Mouse (Mus musculus) heart, adult 11 months (tissue): ENCODE measurements around the gene Kcna6.

Experiments used
- DNase-seq: peaks from one replicate; pipeline ENCODE4 v3.0.0; 2022

Kcna6 gene

GRCm38 (mm10) chr6:126732645-126733044 is 7.8 kb downstream of the Kcna6 start:
- DNase-seq = no peak

- DNase-seq = no peak
Measured at GRCm38 (mm10) chr6:126728803-126729202, 11.7 kb downstream of the Kcna6 start.

DNA sequence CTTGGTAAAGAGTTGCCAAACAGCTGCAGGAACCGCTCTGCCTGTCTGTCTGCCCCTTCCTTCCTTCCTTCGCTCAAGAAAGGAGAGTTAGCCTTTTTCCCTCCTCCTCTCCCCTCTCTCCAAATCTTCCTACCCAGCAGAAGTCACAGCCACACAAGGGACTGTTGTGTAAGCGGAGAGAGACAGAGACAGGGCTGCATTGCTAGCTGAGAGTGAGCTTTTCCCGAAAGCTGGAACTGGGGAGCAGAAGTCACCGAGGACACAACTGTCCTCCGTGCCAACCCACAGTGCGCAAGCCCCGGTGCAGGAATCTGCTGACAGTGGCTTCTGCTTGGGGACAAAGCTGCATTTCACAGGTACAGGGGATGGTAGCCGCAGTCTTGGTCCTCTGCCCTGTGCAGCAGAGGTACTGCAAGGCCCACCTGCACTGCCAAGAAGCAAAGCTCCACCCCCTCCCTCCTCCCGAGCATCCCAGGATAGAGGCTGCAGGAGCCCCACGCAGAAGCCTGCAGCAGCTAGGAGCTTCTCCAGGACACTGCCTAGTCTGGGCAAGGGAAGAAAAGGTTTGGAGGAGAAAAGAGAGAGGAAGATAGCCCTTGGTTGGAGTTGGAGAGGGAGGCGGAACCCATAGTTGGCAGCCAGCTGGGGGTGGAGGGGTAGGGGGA is 21.9 kb downstream of the Kcna6 start:
- no peak for DNase-seq

DNA sequence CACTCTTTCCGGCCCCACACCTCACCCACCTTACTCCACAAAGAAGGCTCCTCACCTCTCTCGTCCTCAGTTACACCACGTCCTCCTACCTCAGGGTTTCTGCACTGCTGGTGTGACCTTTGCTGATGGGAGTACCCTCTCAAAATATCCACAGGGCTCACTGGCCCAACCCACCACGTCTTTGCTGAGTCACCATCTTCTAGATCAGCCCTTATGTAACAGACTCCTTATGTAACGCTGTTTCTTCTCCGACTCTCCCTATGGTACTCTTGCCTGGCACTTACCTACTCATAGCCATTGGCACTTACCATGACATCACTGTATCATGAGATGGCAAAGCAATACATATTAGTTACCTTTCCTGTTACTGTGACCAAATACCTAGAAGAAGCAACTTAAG is 27.9 kb downstream of the Kcna6 start:
- DNase-seq = no peak

- DNase-seq = no peak
Measured at GRCm38 (mm10) chr6:126705936-126706335, 34.5 kb downstream of the Kcna6 start.

DNA sequence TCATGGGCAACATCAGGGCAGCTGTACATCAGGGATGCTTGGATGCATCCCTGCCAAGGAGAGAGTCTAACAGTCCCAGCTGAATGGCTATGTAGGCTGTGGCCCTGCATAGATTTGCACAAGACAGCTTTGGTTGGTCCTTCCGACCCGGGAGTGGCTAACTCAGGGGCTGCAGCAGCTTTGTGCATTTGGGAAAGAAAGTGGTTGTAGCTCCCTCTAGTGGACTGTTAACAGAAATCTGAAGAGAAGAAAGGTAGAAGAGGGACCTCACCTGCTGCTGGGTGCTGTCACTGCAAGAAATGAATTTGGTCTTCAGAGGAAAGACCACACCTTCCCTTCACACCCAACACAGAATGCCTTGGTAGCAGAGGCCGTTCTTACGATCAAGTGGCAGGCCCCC is 36.0 kb downstream of the Kcna6 start:
- DNase-seq = no peak

DNA sequence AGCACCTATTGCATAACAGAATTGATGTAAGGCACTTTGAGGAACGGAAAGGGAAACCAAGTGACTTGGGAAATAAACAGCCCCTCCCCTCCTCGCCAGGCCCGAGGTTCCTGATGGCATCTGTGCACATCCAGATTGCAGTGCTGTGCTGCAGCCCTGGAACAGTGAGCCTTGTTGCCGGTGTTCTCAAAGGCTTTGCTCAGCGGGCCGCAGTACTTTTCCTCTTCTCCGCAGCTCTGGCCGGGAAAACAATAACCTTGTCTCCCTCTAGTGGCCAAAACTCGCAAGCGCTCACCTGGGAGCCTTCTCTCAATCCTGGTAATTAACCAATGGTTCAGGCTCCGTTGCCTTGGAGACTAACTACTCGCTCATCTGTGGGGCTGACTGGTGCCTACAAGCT is 38.4 kb downstream of the Kcna6 start:
- DNase-seq = no peak

GRCm38 (mm10) chr6:126701196-126701595 is 39.3 kb downstream of the Kcna6 start:
- no peak for DNase-seq

DNA sequence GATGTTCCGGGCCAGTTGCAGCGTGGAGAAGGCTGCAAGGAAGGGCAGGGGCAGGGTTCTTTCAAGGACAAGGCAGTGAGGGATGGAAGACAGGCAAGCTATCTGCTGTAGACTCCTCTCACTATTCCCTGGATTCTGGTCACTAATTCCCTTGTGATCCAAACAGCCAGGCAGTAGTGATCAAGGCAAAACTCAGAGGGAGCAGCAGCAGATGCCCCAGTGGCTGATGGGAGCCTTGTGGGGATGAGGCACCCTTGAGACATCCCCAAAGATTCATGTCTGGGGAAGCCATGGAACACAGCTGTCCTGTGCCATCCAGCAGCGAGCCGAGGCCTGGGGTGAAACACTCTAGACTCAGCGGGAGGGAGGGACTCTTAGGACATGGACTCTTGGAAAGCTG is 40.5 kb downstream of the Kcna6 start:
- peak; percentile 92 for DNase-seq

GRCm38 (mm10) chr6:126687120-126687519 is 53.4 kb downstream of the Kcna6 start:
- DNase-seq = no peak

GRCm38 (mm10) chr6:126685135-126685534 is 55.3 kb downstream of the Kcna6 start:
- no peak for DNase-seq

DNA sequence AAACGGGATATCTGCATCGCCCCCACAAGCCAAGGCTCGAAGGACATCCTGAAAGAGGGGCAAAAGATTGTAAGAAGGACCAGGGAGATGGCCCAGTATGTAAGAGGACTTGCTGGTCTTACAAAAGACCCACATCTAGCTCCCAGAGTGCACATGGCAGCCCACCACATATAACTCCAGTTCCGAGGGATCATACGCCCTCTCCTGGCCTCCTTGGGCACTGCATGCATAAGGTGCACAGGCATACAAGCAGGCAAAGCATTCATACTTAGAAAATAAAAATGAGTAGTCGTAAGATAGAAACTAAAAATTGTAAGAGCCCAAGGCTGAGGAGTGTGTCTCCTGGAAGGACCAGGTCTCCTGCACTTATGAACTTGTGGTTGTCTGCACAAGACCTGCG is 61.5 kb downstream of the Kcna6 start:
- no peak for DNase-seq

DNA sequence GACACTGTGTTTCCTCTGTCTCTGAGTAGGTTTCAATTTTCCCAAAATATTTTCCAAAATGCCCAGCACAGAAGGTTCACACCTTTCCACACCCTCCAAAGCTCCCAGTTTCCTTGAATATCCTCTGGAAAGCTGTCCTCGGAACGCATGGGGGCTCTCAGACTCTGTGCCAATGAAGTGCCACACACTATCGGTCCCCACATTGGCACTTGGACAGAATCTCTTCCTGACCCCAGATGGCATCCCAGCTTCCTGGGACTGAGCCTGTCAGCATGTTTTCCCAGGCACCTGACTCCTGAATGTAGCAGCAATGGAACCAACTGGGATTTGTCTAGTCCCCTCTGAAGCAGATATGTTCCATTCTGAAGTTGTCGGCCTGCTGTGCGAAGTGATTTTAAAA is 73.5 kb downstream of the Kcna6 start:
- DNase-seq = no peak

DNA sequence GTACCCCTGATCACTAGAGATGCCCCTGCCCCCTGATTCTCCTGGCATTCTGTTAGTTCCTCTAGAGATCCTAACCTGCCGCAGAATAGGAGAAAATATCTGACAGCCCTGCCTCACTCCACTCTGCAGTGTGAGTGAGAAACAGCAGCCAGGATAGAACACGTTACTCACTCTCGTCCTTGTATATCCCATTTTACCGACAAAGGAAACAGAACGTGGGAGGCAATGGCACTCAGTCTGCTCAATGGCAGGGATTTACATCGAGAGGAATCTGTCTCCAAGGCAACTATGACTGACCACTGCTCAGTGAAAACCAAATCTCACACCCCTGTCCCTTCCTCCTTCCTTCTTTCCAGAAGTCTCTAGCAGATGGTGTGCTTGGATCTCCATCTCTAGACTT is 74.4 kb downstream of the Kcna6 start:
- no peak for DNase-seq

DNA sequence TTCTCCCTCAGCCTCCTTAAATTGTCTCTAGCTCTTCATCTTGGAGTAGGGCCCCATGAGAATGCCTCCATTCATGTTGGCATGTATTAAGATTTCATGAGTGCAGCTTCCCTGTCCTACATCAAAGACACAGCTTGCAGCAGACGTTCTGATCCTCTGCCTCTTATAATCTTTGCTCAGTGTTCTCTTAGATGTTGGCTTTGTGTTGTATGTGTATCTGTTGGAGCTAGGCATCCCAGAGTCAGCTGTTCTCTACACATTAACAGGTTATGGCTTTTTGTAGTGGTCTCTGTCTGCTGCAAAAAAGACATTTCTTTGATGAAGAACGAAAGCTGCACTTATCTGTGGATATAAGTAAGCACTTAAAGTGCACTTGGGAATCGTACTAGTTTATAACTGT is 75.9 kb downstream of the Kcna6 start:
- DNase-seq = no peak
